Mouse (Mus musculus): ENCODE measurements around the gene Sdhaf4.

GRCm38 (mm10) chr1:23995420-23995819 lies 10.0 kb downstream of the Sdhaf4 start:
- TF ChIP-seq TAL1 (IDR thresholded peaks at IDR 0.05; ENCODE audit: low read length) (no peak), GATA1 (IDR thresholded peaks at IDR 0.05; ENCODE audit: low read length) (no peak)

Measured in erythroblast, embryonic 14.5 days (primary cell).